Comparison of ENCODE assay signal across 17 mouse cellular contexts in genomic region chr6:30921826-30922225, GRCm38 (mm10). TPM values are rescaled to one million over a fixed set of nuclear protein-coding genes. Genes with fewer than 3 reads are reported as not detected.
DNase-seq lines count a peak whose midpoint lies in the region; ATAC-seq and TF ChIP-seq lines count a peak whose summit lies in the region.
"Had no signal": no experiment of that assay in that cellular context is flagged by ENCODE, and none has a peak within 500 bp of the region (broad histone marks: within the 10 kb centered on the region; RNA-seq: fewer than 3 reads in every experiment).

No protein-coding gene starts in this region.

- H3K36me3 ChIP-seq in forebrain, embryonic 15.5 days, result no peaks in the 10 kb centered on the region
- H3K36me3 ChIP-seq in forebrain, embryonic 11.5 days (ENCODE audit: control insufficient read depth, insufficient read depth, low read length), result no peaks in the 10 kb centered on the region
- H3K36me3 ChIP-seq in lung, embryonic 14.5 days (ENCODE audit: insufficient read depth), result no peaks in the 10 kb centered on the region
- H3K36me3 ChIP-seq in embryonic facial prominence, embryonic 14.5 days (ENCODE audit: control insufficient read depth, insufficient read depth, low read length), result no peaks in the 10 kb centered on the region
- H3K36me3 ChIP-seq in heart, embryonic 12.5 days, result no peaks in the 10 kb centered on the region
- H3K36me3 ChIP-seq: neural tube, embryonic 12.5 days had no signal

- no peaks in the 10 kb centered on the region for H3K27me3 ChIP-seq in forebrain, embryonic 15.5 days
- H3K27me3 ChIP-seq in forebrain, embryonic 11.5 days (ENCODE audit: control insufficient read depth, insufficient read depth, low read length), result no peaks in the 10 kb centered on the region
- H3K27me3 ChIP-seq in lung, embryonic 14.5 days (ENCODE audit: insufficient read depth, low read length), result no peaks in the 10 kb centered on the region
- H3K27me3 ChIP-seq in embryonic facial prominence, embryonic 14.5 days (replicated peaks; ENCODE audit: control insufficient read depth, insufficient read depth, low read length), result no peaks in the 10 kb centered on the region
- H3K27me3 ChIP-seq in heart, embryonic 12.5 days (replicated peaks), result no peaks in the 10 kb centered on the region
- H3K27me3 ChIP-seq: neural tube, embryonic 12.5 days had no signal

- no peak for DNase-seq in forebrain, embryonic 11.5 days (ENCODE audit: low spot score)
- DNase-seq in lung, embryonic 14.5 days, result no peak
- no peak for DNase-seq in lung, postnatal 14 days
- peak; percentile 52 to 57 for DNase-seq in B cell, adult 2 months
- no peak for DNase-seq in embryonic facial prominence, embryonic 14.5 days (ENCODE audit: low spot score)
- DNase-seq in left cerebral cortex, postnatal 25 days (ENCODE audit: low spot score in 2 of 2), result no peak
- DNase-seq: lung, adult 18-20 months; thymus, adult 18-20 months had no signal

- H3K9ac ChIP-seq in forebrain, embryonic 15.5 days (replicated peaks), result no peak overlapping the region
- H3K9ac ChIP-seq in forebrain, embryonic 11.5 days (ENCODE audit: low read length), result no peak overlapping the region
- no peak overlapping the region for H3K9ac ChIP-seq in lung, embryonic 14.5 days
- H3K9ac ChIP-seq in embryonic facial prominence, embryonic 14.5 days (ENCODE audit: low read depth, low read length), result no peak overlapping the region
- no peak overlapping the region for H3K9ac ChIP-seq in heart, embryonic 12.5 days
- H3K9ac ChIP-seq: neural tube, embryonic 12.5 days had no signal

- H3K4me1 ChIP-seq in forebrain, embryonic 15.5 days, result peaks cover 10% of the 10 kb centered on the region
- H3K4me1 ChIP-seq in forebrain, embryonic 11.5 days (replicated peaks; ENCODE audit: control insufficient read depth, insufficient read depth, low read length), result 0 out of 2 replicates have a peak, but pooled peaks cover 3% of the 10 kb centered on the region
- no peaks in the 10 kb centered on the region for H3K4me1 ChIP-seq in lung, embryonic 14.5 days (ENCODE audit: insufficient read depth)
- H3K4me1 ChIP-seq in embryonic facial prominence, embryonic 14.5 days (ENCODE audit: control insufficient read depth, insufficient read depth, low read length), result no peaks in the 10 kb centered on the region
- H3K4me1 ChIP-seq in heart, embryonic 12.5 days (replicated peaks), result no peaks in the 10 kb centered on the region
- H3K4me1 ChIP-seq: neural tube, embryonic 12.5 days had no signal

- TF ChIP-seq CTCF in lung, embryonic 14.5 days (IDR thresholded peaks at IDR 0.05; ENCODE audit: low read depth), result no peak

- no peak overlapping the region for H3K27ac ChIP-seq in forebrain, embryonic 15.5 days (replicated peaks)
- H3K27ac ChIP-seq in forebrain, embryonic 11.5 days (ENCODE audit: low read depth, low read length), result no peak overlapping the region
- no peak overlapping the region for H3K27ac ChIP-seq in lung, embryonic 14.5 days (ENCODE audit: low read depth)
- H3K27ac ChIP-seq in embryonic facial prominence, embryonic 14.5 days (replicated peaks; ENCODE audit: low read depth, low read length), result no peak overlapping the region
- no peak overlapping the region for H3K27ac ChIP-seq in heart, embryonic 12.5 days (ENCODE audit: poor library complexity, severe bottlenecking)
- H3K27ac ChIP-seq: heart, adult 2 months; neural tube, embryonic 12.5 days had no signal

- H3K4me3 ChIP-seq in forebrain, embryonic 15.5 days, result no peak overlapping the region
- no peak overlapping the region for H3K4me3 ChIP-seq in forebrain, embryonic 11.5 days (ENCODE audit: low read depth, low read length)
- H3K4me3 ChIP-seq in lung, embryonic 14.5 days (ENCODE audit: low read depth, low read length), result no peak overlapping the region
- H3K4me3 ChIP-seq in embryonic facial prominence, embryonic 14.5 days (ENCODE audit: low read depth, low read length), result no peak overlapping the region
- no peak overlapping the region for H3K4me3 ChIP-seq in heart, embryonic 12.5 days
- H3K4me3 ChIP-seq: neural tube, embryonic 12.5 days had no signal

- intact Hi-C loops in left cerebral cortex, postnatal 25 days (cut with DNase I), result no loop called here

- WGBS in forebrain, embryonic 15.5 days, result 61% methylated on average over 10 of the region's 11 CpGs
- WGBS in forebrain, embryonic 11.5 days, result 67% methylated on average over 10 of the region's 11 CpGs
- WGBS in lung, embryonic 14.5 days, result 49% methylated on average over 11 of the region's 11 CpGs
- WGBS in embryonic facial prominence, embryonic 14.5 days, result 59% methylated on average over 10 of the region's 11 CpGs
- WGBS in heart, embryonic 12.5 days, result 76% methylated on average over 10 of the region's 11 CpGs

- H3K4me2 ChIP-seq in forebrain, embryonic 15.5 days (replicated peaks), result 0 out of 2 replicates have a peak overlapping the region, but pooled peaks have one; percentile 41
- H3K4me2 ChIP-seq in forebrain, embryonic 11.5 days (ENCODE audit: low read depth, low read length, severe bottlenecking), result no peak overlapping the region
- H3K4me2 ChIP-seq in lung, embryonic 14.5 days, result peak overlapping the region; percentile 50
- peak overlapping the region; percentile 46 for H3K4me2 ChIP-seq in embryonic facial prominence, embryonic 14.5 days (ENCODE audit: low read depth, low read length)
- no peak overlapping the region for H3K4me2 ChIP-seq in heart, embryonic 12.5 days

- no peak for ATAC-seq in forebrain, embryonic 15.5 days (replicated peaks)
- no peak for ATAC-seq in forebrain, embryonic 11.5 days (replicated peaks; ENCODE audit: low FRiP score)
- no peak for ATAC-seq in lung, embryonic 14.5 days (ENCODE audit: insufficient read depth)
- ATAC-seq in embryonic facial prominence, embryonic 14.5 days (ENCODE audit: low read depth), result no peak
- no peak for ATAC-seq in heart, embryonic 12.5 days (ENCODE audit: insufficient number of reproducible peaks, low FRiP score)

- no peaks in the 10 kb centered on the region for H3K9me3 ChIP-seq in forebrain, embryonic 15.5 days
- no peaks in the 10 kb centered on the region for H3K9me3 ChIP-seq in forebrain, embryonic 11.5 days (ENCODE audit: control insufficient read depth, low read length)
- no peaks in the 10 kb centered on the region for H3K9me3 ChIP-seq in lung, embryonic 14.5 days (ENCODE audit: low read depth, low read length)
- no peaks in the 10 kb centered on the region for H3K9me3 ChIP-seq in embryonic facial prominence, embryonic 14.5 days (ENCODE audit: control insufficient read depth, low read length)
- H3K9me3 ChIP-seq in heart, embryonic 12.5 days (replicated peaks), result no peaks in the 10 kb centered on the region
- H3K9me3 ChIP-seq: neural tube, embryonic 12.5 days had no signal

RNA-seq across cellular contexts. Expression of gene Tsga13, which starts 6.5 kb away (rescaled TPM):
- 0.23 and 0.51 TPM in 2 replicates for polyA plus RNA-seq in forebrain, embryonic 15.5 days (2015; fragmentation: Nextera tagmentation; extraction: Ambion mirVana)
- polyA plus RNA-seq in forebrain, embryonic 11.5 days (2014; fragmentation: Nextera tagmentation; extraction: Ambion mirVana), result not detected in 2 replicates
- polyA plus RNA-seq in lung, embryonic 14.5 days (2014; fragmentation: Nextera tagmentation; extraction: Ambion mirVana), result 0.25 and 0.55 TPM in 2 replicates
- 0.29 and 0.30 TPM in 2 replicates for polyA plus RNA-seq in embryonic facial prominence, embryonic 14.5 days (2014; fragmentation: Nextera tagmentation; extraction: Ambion mirVana)
- not detected for total RNA-seq in left cerebral cortex, postnatal 25 days (2021)
- 0.28 and 0.42 TPM in 2 replicates for polyA plus RNA-seq in heart, embryonic 12.5 days (2016; fragmentation: Nextera tagmentation; extraction: Ambion mirVana)
- total RNA-seq: adrenal gland, adult 18-20 months; heart, adult 2 months; layer of hippocampus, adult 18-20 months; layer of hippocampus, postnatal 36 days; liver, adult 2 months had no signal
- polyA plus RNA-seq: heart, adult 2 months; liver, adult 2 months; neural tube, embryonic 12.5 days; stomach, embryonic 14.5 days had no signal

RNA-seq across cellular contexts. Expression of gene Copg2, which starts 25.2 kb away (rescaled TPM):
- polyA plus RNA-seq in forebrain, embryonic 15.5 days (2015; fragmentation: Nextera tagmentation; extraction: Ambion mirVana), result 25.6 and 27.2 TPM in 2 replicates
- polyA plus RNA-seq in forebrain, embryonic 11.5 days (2014; fragmentation: Nextera tagmentation; extraction: Ambion mirVana), result 41.5 and 44.5 TPM in 2 replicates
- polyA plus RNA-seq in lung, embryonic 14.5 days (2014; fragmentation: Nextera tagmentation; extraction: Ambion mirVana), result 27.9 and 29.5 TPM in 2 replicates
- polyA plus RNA-seq in embryonic facial prominence, embryonic 14.5 days (2014; fragmentation: Nextera tagmentation; extraction: Ambion mirVana), result 29.0 and 31.3 TPM in 2 replicates
- 10 to 100 TPM; 71.5 to 74.2 TPM for total RNA-seq in left cerebral cortex, postnatal 25 days (2021)
- 29.7 and 30.8 TPM in 2 replicates for polyA plus RNA-seq in heart, embryonic 12.5 days (2016; fragmentation: Nextera tagmentation; extraction: Ambion mirVana)

RNA-seq across cellular contexts. Expression of gene Klf14, which starts 37.1 kb away (rescaled TPM):
- polyA plus RNA-seq in forebrain, embryonic 15.5 days (2015; fragmentation: Nextera tagmentation; extraction: Ambion mirVana), result 0.14 and 0.20 TPM in 2 replicates
- 0.33 and 0.35 TPM in 2 replicates for polyA plus RNA-seq in forebrain, embryonic 11.5 days (2014; fragmentation: Nextera tagmentation; extraction: Ambion mirVana)
- 1.2 and 1.3 TPM in 2 replicates for polyA plus RNA-seq in lung, embryonic 14.5 days (2014; fragmentation: Nextera tagmentation; extraction: Ambion mirVana)
- 15.0 and 18.6 TPM in 2 replicates for polyA plus RNA-seq in embryonic facial prominence, embryonic 14.5 days (2014; fragmentation: Nextera tagmentation; extraction: Ambion mirVana)
- under 1 TPM; 0.48 to 0.53 TPM for total RNA-seq in left cerebral cortex, postnatal 25 days (2021)
- 2.3 and 2.7 TPM in 2 replicates for polyA plus RNA-seq in heart, embryonic 12.5 days (2016; fragmentation: Nextera tagmentation; extraction: Ambion mirVana)
- total RNA-seq: adrenal gland, adult 18-20 months; liver, adult 2 months had no signal
- polyA plus RNA-seq: liver, adult 2 months had no signal

Comparison
In these comparisons a context has a peak if more than half of its experiments do, and no peak if none do; other contexts are left out.
1. H3K4me2 ChIP-seq: peak in forebrain, embryonic 15.5 days (single experiment), lung, embryonic 14.5 days (single experiment) and embryonic facial prominence, embryonic 14.5 days (single experiment); none in forebrain, embryonic 11.5 days (single experiment) and heart, embryonic 12.5 days (single experiment).
2. DNase-seq: peak in B cell, adult 2 months (2 of 2); none in forebrain, embryonic 11.5 days (single experiment), lung, embryonic 14.5 days (single experiment), lung, postnatal 14 days (single experiment), embryonic facial prominence, embryonic 14.5 days (single experiment) and left cerebral cortex, postnatal 25 days (0 of 2).